In genomic region chr17:36836874-36837647, GRCm38 (mm10) we compare ENCODE assay signal across 8 mouse cellular contexts. TPM values are rescaled to one million over a fixed set of nuclear protein-coding genes. Genes with fewer than 3 reads are reported as not detected.
DNase-seq lines count a peak whose midpoint lies in the region; ATAC-seq and TF ChIP-seq lines count a peak whose summit lies in the region.

TSS of gene Trim26 (plus strand) at chr17:36837134.

- peak; percentile 99 for DNase-seq in G1E (ENCODE audit: low spot score)
- peak; percentile 96 to 98 for DNase-seq in cerebellum, adult 18-20 months
- peak; percentile 97 to 98 for DNase-seq in heart, postnatal 36 days
- peak; percentile 97 to 98 for DNase-seq in layer of hippocampus, adult 2 months (ENCODE audit: low spot score in 2 of 2)
- peak; percentile 99 for DNase-seq in lung, embryonic 14.5 days
- peak; percentile 96 for DNase-seq in thymus, adult 2 months

- peak; percentile 96 for ATAC-seq in G1E (ENCODE audit: extremely low read depth, insufficient number of reproducible peaks, low FRiP score, poor library complexity, severe bottlenecking)
- ATAC-seq in forebrain, embryonic 16.5 days: peak; percentile 99
- ATAC-seq in lung, embryonic 14.5 days (ENCODE audit: insufficient read depth): peak; percentile 99

- peak within 1 kb of the TSS; percentile 77 for H3K9ac ChIP-seq in forebrain, embryonic 16.5 days (replicated peaks; ENCODE audit: low read depth, low read length)
- peak within 1 kb of the TSS; percentile 86 for H3K9ac ChIP-seq in lung, embryonic 14.5 days

- H3K27me3 ChIP-seq in G1E (ENCODE audit: insufficient read depth, low read length): peaks cover 21% of the 10 kb centered on the region; the same call in 1 of the 2 replicates
- H3K27me3 ChIP-seq in forebrain, embryonic 16.5 days (replicated peaks; ENCODE audit: control insufficient read depth, insufficient read depth, low read length): no peaks in the 10 kb centered on the region
- no peaks in the 10 kb centered on the region for H3K27me3 ChIP-seq in lung, embryonic 14.5 days (ENCODE audit: insufficient read depth, low read length)
- no peaks in the 10 kb centered on the region for H3K27me3 ChIP-seq in thymus, adult 2 months (ENCODE audit: control insufficient read depth, insufficient read depth, low read length)

- peaks cover 23% of the 10 kb centered on the region for H3K4me1 ChIP-seq in G1E (ENCODE audit: insufficient read depth, low read depth, low read length)
- H3K4me1 ChIP-seq in forebrain, embryonic 16.5 days (replicated peaks; ENCODE audit: control insufficient read depth, insufficient read depth, low read length): peaks cover 14% of the 10 kb centered on the region
- peaks cover 6% of the 10 kb centered on the region; the same call in 1 of the 2 replicates for H3K4me1 ChIP-seq in lung, embryonic 14.5 days (ENCODE audit: insufficient read depth)
- H3K4me1 ChIP-seq in olfactory bulb, adult 2 months (ENCODE audit: control insufficient read depth, insufficient read depth, low read length): peaks cover 2% of the 10 kb centered on the region; the same call in 1 of the 2 replicates
- H3K4me1 ChIP-seq in thymus, adult 2 months (replicated peaks; ENCODE audit: control insufficient read depth, insufficient read depth, low read length): peaks cover 6% of the 10 kb centered on the region

- no peak for TF ChIP-seq CTCF in G1E (IDR thresholded peaks at IDR 0.05; ENCODE audit: low read depth, low read length)
- TF ChIP-seq CTCF in layer of hippocampus, adult 2 months (conservative IDR thresholded peaks at IDR 0.05): no peak
- no peak for TF ChIP-seq CTCF in lung, embryonic 14.5 days (IDR thresholded peaks at IDR 0.05; ENCODE audit: low read depth)
- no peak for TF ChIP-seq CTCF in olfactory bulb, adult 2 months (IDR thresholded peaks at IDR 0.05; ENCODE audit: insufficient read depth, low read depth, low read length)
- TF ChIP-seq CTCF in thymus, adult 2 months (IDR thresholded peaks at IDR 0.05; ENCODE audit: borderline replicate concordance, control insufficient read depth, extremely low read depth, insufficient read depth, low read length, poor library complexity): peak; percentile 25; the same call in 1 of the 2 replicates

- WGBS in forebrain, embryonic 16.5 days: under 1% methylated on average over 58 of the region's 58 CpGs
- WGBS in lung, embryonic 14.5 days: under 1% methylated on average over 58 of the region's 58 CpGs
- under 1% methylated on average over 58 of the region's 58 CpGs for WGBS in olfactory bulb, adult 2 months
- WGBS in thymus, adult 2 months: 1% methylated on average over 58 of the region's 58 CpGs

- intact Hi-C loops in heart, postnatal 36 days (cut with DNase I): loop anchor here (5.0 kb wide), 1 partner anchor 120 kb away; the partner anchor contains the start of genes Znrd1 and Znrd1as

- TF ChIP-seq POLR2A in olfactory bulb, adult 2 months (IDR thresholded peaks at IDR 0.05; ENCODE audit: insufficient read depth, low read depth, low read length): peak; percentile 91
- peak; percentile 73; the same call in 1 of the 2 replicates for TF ChIP-seq POLR2A in thymus, adult 2 months (IDR thresholded peaks at IDR 0.05; ENCODE audit: control insufficient read depth, extremely low read depth, insufficient read depth, low read length, poor library complexity)

- no peaks in the 10 kb centered on the region for H3K9me3 ChIP-seq in G1E (replicated peaks)
- no peaks in the 10 kb centered on the region for H3K9me3 ChIP-seq in forebrain, embryonic 16.5 days (ENCODE audit: control insufficient read depth, low read length)
- H3K9me3 ChIP-seq in lung, embryonic 14.5 days (ENCODE audit: low read depth, low read length): no peaks in the 10 kb centered on the region

- peak within 1 kb of the TSS; percentile 89 for H3K27ac ChIP-seq in forebrain, embryonic 16.5 days (ENCODE audit: low read length)
- peak within 1 kb of the TSS; percentile 92 for H3K27ac ChIP-seq in layer of hippocampus, adult 2 months
- H3K27ac ChIP-seq in lung, embryonic 14.5 days (ENCODE audit: low read depth): peak within 1 kb of the TSS; percentile 96
- peak within 1 kb of the TSS; percentile 84 for H3K27ac ChIP-seq in olfactory bulb, adult 2 months (ENCODE audit: insufficient read depth, low read depth, low read length)
- peak within 1 kb of the TSS; percentile 87 for H3K27ac ChIP-seq in thymus, adult 2 months (ENCODE audit: control insufficient read depth, insufficient read depth, low read length)

- peak within 1 kb of the TSS; percentile 83 for H3K4me3 ChIP-seq in G1E (ENCODE audit: low read depth, low read length)
- peak within 1 kb of the TSS; percentile 73 for H3K4me3 ChIP-seq in forebrain, embryonic 16.5 days (replicated peaks; ENCODE audit: low read length)
- peak within 1 kb of the TSS; percentile 73 for H3K4me3 ChIP-seq in layer of hippocampus, adult 2 months
- peak within 1 kb of the TSS; percentile 70 for H3K4me3 ChIP-seq in lung, embryonic 14.5 days (ENCODE audit: low read depth, low read length)
- peak within 1 kb of the TSS; percentile 97 for H3K4me3 ChIP-seq in olfactory bulb, adult 2 months (ENCODE audit: insufficient read depth, low read depth, low read length)
- peak within 1 kb of the TSS; percentile 75 for H3K4me3 ChIP-seq in thymus, adult 2 months (ENCODE audit: control insufficient read depth, insufficient read depth, low read length)

- H3K4me2 ChIP-seq in forebrain, embryonic 16.5 days (ENCODE audit: low read length): peak within 1 kb of the TSS; percentile 66
- peak within 1 kb of the TSS; percentile 66 for H3K4me2 ChIP-seq in lung, embryonic 14.5 days

- peaks cover 16% of the 10 kb centered on the region for H3K36me3 ChIP-seq in G1E (replicated peaks)
- H3K36me3 ChIP-seq in forebrain, embryonic 16.5 days (ENCODE audit: control insufficient read depth, insufficient read depth): no peaks in the 10 kb centered on the region
- no peaks in the 10 kb centered on the region for H3K36me3 ChIP-seq in lung, embryonic 14.5 days (ENCODE audit: insufficient read depth)
- no peaks in the 10 kb centered on the region for H3K36me3 ChIP-seq in thymus, adult 2 months (ENCODE audit: control insufficient read depth, insufficient read depth, low read length)

RNA-seq across cellular contexts. Expression of gene Trim26, which starts in this region (rescaled TPM):
- total RNA-seq in G1E (2014; fragmentation: Nextera tagmentation) (31.8 and 39.7 TPM in 2 replicates), G1E (2017) (12.5 TPM in 2 replicates)
- polyA plus RNA-seq in G1E (2012): 11.7 and 13.4 TPM in 2 replicates
- 33.1 and 38.2 TPM in 2 replicates for polyA plus RNA-seq in forebrain, embryonic 16.5 days (2015; fragmentation: Nextera tagmentation; extraction: Ambion mirVana)
- 10 to 100 TPM; 22.2 to 23.6 TPM for total RNA-seq in heart, postnatal 36 days (2021)
- total RNA-seq in layer of hippocampus, adult 2 months (2021): 10 to 100 TPM; 22.5 to 26.1 TPM
- polyA plus RNA-seq in lung, embryonic 14.5 days (2014; fragmentation: Nextera tagmentation; extraction: Ambion mirVana): 33.1 and 35.0 TPM in 2 replicates
- polyA plus RNA-seq in olfactory bulb, adult 2 months (2012; ENCODE audit: insufficient read depth, insufficient read length, low replicate concordance, missing spikeins): not detected in 2 replicates
- polyA plus RNA-seq in thymus, adult 2 months (2012; rRNA removed): 32.0 and 39.9 TPM in 2 replicates

Comparison
In these comparisons a context has a peak if more than half of its experiments do, and no peak if none do; other contexts are left out.
1. Peak in every context shown above with its lines: DNase-seq, ATAC-seq, H3K4me3 ChIP-seq and H3K27ac ChIP-seq.
2. RNA of gene Trim26 (polyA plus RNA-seq): 32.0 to 39.9 TPM in thymus, adult 2 months, 33.1 to 38.2 TPM in forebrain, embryonic 16.5 days, 33.1 to 35.0 TPM in lung, embryonic 14.5 days and 11.7 to 13.4 TPM in G1E; not detected in olfactory bulb, adult 2 months; every median in the first group is over 10 times any median in the second.